Mouse (Mus musculus) Muller cell, postnatal 12 days (primary cell): ENCODE measurements around the gene Eif4b.
A peak's percentile ranks its signal among the peaks of the same experiment; 100 is the strongest.

Source experiments
- DNase-seq: peaks from one replicate; pipeline ENCODE4 v3.0.0-alpha.2; 2015; ENCODE audit errors: inconsistent ontology term

The Eif4b gene

DNA sequence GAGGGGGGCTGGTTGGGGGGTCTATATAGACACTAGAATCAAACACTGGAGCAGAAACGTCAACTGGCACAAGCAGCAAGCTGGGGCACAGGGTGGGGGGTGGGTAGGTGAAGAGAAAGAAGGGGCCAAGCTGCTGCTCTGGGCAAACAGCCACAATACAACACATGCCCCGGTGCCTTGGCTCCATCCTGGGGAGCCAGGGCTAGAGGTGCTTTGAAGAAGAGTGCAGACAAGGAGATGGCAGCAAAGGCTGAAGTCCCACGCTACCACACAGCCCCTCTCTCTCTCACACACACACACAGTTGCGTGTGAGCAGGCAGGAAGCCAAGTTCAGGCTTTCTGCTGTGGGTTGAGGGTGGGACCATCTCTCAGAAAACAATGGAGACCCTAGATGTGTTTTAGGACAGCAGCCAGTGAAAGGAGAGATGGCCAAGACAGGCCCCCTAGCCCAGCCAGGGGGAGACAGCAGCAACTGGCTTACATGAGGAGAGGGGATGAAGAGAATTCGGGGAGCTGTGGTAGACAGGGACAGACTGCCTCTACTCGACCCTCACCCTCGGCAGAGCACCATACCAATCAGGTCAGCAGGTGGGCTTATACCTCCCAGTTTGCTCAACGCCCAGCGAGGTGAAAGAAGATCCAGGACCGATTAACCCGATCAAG lies 43.3 kb downstream of the Eif4b start:
- no peak for DNase-seq

DNA sequence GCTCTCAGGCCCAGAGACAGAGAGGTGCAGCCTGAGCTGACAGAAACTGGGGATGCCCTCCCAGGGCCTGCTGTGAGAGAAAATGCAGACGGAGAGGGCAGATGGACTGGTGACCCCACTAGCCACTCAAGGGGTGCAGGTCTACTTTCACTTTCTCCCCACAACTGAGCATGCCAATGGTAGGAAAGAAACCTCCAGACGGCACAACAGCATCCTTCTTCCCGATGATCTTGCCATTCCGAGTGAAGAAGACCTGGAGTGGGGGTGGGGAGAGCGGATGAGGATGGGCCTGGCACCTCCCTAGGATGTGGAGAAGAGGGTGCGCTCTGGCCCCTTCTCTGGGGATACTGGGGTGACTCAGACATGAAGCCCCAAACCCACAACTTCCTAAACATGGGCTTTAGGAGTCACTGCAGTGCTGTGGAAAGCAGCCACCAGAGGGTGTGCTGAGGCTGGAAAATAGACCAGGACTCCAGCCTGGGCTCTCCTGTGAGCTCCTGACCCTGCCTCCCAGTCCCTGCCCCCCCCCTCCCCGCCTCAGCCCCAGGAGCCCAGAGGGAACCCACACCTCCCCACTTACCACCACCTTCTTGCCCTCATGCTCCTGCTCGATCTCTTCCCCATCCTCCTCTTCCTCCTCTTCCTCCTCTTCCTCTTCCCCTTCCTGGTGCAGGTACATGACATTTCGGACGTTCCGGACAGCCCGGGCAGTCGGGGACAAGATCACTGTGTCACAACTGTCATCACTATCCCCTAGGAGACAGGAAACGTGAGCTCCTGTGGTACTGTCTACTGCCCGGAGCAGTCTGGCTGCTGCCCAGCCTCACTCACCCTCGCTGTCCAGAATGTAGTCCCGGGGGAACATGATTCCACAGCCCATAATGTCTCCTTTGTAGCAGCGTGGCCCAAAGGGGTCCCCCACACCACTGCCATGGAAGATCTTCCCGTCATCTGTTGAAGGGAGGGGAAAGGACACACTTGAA lies 44.2 kb downstream of the Eif4b start:
- DNase-seq: no peak

DNA sequence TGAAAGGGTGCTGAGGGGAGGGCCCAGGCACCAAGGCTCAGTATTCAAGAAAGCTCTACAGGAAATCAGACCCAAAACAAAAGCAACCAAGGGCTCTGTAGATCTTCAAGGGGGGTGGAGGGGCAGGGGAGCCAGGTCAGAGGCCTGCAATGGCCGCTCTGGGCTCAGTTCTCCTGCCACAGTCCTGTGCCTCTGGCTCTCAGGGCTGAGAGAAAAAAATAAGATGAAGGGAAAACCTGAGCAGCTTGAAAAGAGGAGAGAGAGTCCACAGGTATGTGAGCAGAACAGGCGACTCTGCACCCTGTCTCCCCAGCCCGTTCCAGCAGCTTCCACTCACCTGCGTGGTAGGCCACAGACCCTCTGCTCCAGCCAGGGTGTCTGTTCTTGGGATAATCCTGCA lies 45.0 kb downstream of the Eif4b start:
- DNase-seq: no peak

DNA sequence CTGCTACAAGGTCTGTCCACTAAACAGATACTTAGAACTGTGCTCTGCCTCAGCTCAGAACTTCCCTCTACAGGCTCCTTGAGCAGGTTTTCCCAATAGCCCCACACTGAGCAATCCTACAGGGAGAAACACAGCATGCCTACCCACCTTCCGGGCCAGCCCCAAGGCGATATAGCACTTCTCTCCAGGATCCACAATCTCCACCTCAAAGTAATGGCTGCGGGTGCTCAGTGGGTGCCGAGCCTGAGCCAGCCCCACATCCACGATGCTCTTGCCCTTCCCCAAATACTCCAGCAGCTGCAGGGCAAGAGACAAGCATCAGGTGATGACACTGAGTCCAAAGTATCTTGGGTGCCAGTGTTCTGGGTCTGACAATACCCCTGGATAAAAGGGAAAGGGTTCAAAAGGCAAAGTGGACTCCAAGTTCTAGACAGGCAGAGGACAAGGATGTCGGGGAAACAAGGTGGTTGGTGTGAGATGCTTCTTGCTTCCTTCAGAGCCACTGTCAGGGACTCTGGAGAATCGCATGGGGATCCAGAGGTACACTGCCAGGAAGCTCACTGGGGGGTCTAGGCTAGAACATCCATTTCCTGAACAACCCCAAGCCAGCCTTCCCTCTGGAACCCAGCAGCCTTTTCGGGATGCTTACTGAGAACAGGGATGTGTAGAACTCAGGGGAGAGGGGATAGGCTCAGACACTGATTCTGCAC lies 45.7 kb downstream of the Eif4b start:
- DNase-seq: no peak

DNA sequence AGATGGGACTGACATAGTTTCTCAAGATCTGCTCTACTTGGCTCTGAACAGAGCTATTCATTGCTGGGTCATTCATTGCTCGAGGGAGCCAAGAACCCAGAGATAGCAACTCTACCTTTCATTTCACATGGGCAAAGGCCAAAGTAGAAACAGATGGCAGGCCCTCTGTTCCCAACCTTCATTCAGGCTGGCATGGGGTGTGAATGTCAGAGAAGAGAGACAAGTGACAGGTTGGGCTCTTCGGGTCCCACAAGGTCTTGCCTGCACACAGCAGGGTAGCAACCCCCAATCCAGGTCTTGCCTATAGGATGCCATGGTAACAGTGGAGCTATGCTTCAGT lies 46.2 kb downstream of the Eif4b start:
- no peak for DNase-seq

DNA sequence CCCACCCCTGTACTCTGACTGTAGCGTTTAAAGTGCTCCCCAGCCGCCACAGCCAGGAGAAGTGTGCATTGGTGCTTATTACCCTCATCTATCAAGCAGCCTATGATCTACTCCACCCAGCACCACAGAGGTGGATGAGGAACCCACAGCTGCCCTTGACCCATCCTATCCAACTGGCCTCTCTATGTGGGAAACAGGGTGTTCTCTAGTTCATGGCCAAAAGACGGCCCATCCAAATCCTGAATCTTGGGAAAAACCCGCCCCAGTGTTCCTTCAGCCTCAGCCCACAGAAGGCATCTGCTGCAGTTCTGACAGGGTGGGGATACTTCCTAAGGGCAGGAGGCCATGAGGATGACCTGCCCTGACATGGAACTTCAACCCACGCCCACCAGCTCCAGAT lies 47.0 kb downstream of the Eif4b start:
- no peak for DNase-seq

DNA sequence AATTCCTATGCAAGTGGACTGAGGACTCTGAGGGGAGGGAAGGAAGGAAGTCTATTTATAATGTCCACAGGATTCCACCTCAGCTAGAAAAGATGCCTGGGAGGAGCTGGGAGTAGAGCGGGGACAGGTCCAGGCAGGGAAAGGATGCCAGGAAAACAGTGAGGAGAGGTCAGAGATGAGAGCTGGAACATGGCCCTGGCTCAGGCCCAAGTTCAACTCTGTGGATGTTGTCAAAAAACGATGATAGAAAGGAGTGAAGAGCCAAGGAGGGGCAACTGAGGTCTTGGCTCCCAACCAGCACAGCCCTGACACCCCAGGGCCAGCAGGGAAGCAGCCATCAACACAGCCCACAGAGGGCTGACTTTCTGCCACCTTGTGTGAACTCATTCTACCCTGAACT lies 52.7 kb downstream of the Eif4b start:
- DNase-seq: no peak

DNA sequence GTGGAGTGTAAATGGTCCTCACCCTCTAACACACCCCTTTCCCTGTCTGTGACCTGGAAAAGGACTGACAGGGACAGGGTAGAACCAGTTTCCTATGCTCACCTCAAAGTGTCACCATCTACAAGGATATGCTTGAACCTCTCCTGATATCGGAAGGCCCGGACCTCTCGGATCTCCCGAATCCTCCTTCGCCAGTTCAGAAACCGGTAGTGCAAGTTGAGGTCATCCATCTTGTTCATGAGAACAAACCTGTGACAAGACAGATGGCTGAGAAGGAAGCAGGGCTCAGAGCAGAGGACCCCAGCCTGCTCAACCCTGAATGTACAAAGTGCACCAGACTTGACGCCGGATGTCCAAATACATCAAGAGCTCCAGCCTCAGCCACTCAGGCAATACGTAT lies 59.7 kb downstream of the Eif4b start:
- DNase-seq: no peak

DNA sequence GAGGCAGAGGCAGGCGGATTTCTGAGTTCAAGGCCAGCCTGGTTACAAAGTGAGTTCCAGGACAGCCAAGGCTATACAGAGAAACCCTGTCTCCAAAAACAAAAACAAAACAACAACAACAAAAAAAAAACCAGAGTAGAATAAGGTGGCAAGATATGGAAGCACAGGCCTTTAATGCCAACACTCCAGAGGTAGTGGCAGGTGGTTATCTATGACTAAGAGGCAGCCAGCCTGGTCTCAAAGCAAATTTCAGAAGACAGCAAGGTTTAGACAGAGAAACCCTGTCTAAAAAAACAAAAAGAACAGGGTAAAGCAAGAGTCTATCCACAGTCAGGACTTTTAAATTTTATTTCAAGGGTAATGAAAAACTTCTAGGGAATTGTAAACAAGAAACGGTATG lies 61.1 kb downstream of the Eif4b start:
- no peak for DNase-seq

DNA sequence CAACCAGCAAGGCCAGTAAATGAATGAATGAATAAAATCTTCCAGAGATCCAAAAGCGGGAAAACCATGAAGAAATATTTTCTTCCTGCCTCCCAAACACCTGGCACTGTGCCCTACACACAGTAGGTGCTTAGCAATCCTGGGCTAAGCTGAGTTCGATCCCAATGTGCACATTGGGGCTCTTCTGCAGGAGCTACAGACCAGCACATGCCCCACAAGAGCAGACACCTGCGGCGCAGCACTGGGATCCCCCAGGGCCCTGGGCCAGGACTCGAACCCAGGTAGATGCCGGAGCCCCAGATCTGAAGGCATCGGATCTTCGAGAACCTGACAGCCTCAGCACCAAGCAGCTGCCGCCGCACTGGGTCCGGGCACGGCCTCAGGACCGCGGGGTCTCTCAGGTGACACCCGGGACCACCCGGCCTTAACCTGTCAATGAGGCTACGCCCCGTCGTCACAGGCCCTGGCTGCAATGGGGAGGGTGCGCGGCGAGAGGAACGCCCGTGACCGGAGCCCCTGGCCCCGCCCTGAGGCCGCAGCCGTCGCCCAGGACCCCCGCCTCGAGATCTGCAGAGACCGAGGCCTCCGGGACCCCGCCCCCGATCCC lies 62.1 kb downstream of the Eif4b start:
- no peak for DNase-seq

DNA sequence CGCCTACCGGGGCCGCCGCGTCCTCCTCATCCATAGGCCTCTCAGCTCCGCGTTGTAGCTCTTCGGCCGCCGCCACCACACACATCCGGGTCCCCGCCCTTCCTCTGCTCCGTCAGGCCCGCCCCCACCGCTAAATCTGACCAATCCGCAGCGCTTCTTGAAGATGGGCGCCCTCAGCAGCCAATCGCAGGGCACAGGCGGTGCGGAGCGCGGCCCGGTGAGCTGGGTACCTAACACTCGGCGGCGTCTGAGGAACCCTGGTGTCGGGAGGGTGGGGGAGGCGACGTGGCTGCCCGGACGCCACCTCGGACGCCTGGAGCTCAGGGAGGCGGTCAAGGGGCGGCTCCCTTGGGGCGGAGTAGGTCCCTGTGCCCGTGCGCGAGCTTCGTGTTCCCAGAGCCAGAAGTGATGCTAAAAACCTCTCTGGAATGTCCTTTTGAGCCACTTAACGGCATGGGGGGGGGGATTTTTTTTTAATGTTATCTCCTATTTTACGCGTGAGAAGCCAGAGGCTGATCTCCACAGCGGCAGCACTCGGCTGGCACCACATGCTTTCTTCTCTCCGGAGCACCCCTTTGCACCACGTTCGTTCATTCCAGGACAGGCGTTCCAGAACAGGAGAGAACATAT lies 62.7 kb downstream of the Eif4b start, which contains the start of gene Spryd3:
Gene Spryd3, minus strand, starts transcription at position 106 of the 630 bp plus-strand sequence.
- DNase-seq: peak; percentile 99

DNA sequence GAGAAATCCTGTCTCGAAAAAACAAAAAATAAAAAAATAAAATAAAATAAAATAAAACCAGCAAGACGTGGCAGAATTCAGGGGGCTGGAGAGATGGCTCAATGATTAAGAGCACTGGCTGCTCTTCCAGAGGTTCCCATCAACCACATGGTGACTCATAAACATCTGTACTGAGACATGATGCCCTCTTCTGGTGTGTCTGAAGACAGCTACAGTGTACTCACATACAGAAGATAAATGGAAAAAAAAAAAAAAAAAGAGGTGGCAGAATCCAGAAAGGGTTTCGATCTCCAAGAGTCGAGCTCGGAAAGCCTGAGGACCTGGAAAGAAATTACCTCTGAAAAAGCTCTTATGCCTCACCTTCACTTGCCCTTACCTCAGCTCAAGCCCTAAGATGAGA lies 67.5 kb downstream of the Eif4b start:
- DNase-seq: no peak

DNA sequence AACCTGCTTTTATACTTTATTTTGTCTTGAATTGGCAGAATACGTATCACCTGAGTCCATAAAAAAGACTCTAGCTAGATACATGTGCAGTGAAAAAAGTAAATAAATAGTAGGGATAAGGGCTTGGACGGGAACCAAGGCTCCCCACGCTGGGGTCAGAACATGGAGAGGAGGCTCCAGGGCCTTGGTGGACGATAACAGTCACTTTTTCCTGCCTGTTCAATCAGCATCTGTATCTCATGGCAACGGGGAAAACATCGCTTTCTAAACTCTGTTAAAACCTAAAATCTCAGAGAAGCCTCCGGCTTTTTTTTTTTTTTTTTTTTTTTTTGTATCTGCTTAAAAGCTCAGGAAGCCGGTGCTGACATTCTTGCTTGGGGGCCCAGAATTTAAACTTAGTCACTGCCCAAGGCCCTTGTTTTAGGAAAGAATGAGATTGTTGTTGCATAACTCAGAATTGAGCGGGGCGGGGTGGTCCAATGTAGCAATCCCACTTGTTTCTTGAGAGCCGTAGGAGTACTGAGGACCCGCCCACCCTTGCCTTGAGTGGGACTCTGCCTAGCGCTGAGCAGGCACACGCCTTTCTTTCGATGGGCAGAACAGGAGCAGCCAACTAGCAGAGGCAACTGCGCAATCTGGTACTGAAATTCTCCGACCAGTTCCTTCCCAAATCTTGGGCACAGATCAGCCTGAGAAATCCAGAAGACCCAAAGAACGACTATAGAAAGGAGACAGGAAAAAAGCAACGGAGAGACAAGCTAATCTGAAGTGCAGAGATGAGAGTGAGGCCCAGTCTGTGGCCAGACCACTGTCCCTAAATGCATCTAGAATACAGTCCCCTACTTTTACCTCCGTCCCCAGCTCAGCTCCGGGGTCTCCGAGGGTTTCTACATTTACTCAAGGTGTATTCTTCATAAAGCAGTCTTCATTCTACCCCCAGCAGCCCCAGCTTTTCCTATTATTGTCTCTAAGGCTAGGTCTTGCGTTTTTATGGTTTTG lies 69.6 kb downstream of the Eif4b start:
- DNase-seq: peak; percentile 58

DNA sequence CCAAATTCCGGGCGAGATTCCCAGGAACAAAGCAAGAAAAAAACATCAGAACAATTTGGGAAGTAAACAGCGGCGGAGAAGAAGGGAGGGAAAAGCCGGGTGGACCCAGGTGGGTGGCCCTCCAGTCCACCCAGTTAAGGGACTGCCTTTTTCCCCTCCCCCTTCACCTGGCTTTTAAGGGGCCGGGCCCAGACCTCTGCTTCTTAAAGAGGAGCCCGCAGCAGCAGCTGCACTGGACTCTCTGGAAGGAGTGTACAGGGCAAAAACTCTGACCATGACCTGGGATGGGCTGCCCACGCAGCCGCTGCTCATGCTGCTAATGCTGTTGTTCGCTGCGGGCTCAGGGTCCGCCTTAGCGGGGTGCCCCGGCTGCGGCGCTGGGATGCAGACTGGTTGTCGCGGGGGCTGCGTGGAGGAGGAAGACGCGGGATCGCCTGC lies 70.7 kb downstream of the Eif4b start, which contains the start of gene Igfbp6:
Gene Igfbp6, plus strand, starts transcription at position 89 of the 438 bp plus-strand sequence.
- DNase-seq: no peak

DNA sequence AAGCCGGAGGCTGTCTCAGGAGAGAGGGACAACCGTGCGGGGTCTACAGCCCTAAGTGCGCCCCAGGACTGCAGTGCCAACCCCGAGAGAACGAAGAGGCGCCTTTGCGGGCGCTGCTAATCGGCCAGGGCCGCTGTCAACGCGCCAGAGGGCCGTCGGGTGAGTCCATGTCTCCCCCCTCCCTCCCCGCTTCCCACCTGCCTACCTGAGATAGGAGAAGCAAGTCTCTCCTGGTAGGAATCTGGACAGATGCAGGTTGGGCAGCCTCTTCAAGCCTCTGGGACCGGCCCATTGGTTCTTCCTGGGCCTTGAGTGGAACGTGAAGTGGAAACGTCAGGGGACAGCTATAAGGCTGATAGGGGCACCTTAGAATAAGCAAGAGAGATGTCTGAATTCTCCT lies 71.2 kb downstream of the Eif4b start:
- DNase-seq: no peak

DNA sequence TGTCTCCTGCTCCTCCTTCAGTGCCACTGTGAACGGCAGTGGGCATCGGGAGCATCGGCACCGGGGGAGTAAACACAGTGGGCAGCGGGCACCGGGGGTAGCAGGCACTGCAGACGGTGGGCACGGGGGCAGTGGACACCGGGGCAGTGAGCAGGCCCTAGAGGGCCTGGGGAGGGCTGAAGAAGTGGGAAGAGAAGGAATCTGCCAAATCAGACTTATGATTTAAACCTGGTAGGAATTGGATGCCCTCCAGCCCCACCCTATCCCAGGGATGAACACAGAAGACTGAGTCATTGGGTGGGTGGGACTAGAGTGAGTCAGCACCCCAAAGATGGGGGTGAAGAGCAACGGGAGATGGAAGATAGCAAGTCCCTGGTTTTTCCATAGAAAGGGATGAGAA lies 71.8 kb downstream of the Eif4b start:
- DNase-seq: peak; percentile 80

DNA sequence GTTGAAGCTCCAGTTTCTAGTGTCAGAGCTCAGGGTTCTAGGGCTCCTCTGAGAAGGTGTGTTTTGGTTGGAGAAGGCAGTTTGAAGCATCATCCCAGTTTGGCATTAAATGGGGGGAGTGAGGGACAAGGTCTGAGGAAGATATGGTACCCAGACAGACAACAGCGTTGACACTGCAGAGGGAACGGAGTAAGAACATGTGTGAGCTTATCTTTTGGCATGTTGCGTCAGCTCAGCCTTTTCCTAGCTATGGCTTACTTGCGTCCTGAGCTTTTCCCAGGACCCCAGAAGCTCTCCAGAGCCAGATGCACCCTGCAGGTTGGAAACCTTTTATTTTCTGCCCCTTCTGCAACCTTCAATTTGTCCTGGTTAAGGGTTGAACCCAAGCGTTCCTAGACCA lies 72.5 kb downstream of the Eif4b start:
- DNase-seq: no peak
